Mouse (Mus musculus) layer of hippocampus, postnatal 36 days (tissue): Measurements from ENCODE around the gene Pip4p1. TPM values are rescaled to one million over a fixed set of nuclear protein-coding genes. Genes with fewer than 3 reads are reported as not detected.
"Not testable (repeated sequence)": the region's sequence is repeated elsewhere in the genome, so short reads cannot be mapped to it uniquely, and the experiment has no call there.

Experiments
- DNase-seq, 2 experiments: peaks; one replicate each; pipeline ENCODE4 v3.0.0; 2022
- total RNA-seq, 2 experiments: library from RNA; stranded (reverse); gene quantifications; 2 replicates each; pipeline ENCODE4 v1.2.3; 2021

Pip4p1 gene
- total RNA-seq, 2 experiments from 2014 or later = 89.8 to 103 TPM

GRCm38 (mm10) chr14:50938119-50938908 is 7.7 kb upstream of the Pip4p1 start:
- no peak for DNase-seq

DNA sequence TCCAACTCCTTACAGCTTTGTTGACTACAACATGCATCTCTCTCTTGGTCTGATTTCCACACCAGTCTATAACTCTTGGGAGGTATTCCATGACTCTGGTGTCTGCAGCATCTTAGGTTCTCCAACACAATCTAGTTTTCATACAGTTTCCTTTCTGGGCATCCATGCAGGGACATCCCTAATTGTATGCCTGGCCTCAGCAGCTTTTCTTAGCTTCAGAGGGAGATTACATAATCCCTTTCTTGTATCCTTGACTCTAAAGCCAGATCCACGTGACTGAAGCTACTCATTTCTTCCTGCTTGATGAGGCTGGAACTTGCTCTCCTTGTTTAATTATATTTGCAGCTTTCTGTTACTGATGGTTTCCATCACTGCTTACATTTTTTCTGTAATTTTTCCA is 6.0 kb upstream of the Pip4p1 start:
- no peak for DNase-seq

GRCm38 (mm10) chr14:50931493-50932020 is 901 bp upstream of the Pip4p1 start:
- DNase-seq = no peak

DNA sequence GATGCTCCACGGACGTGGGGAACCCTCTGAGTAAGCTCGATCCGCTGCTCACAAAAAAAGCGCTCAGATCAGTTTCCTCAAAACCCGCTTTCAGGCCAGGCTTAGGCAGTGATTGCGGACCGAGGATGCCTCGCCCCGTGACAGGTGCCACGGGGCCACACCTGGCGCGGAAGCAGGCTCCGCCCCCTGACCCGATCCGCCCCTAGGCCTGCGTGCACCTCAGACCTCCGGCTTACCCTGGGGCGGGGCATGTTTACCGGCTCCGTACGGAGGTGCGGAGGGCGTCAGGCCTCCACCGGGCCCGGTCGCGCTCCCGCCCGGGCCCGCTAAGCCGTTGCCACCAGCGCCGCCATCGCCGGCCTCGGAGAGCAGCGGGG is 291 bp downstream of the Pip4p1 start:
- no peak for DNase-seq

DNA sequence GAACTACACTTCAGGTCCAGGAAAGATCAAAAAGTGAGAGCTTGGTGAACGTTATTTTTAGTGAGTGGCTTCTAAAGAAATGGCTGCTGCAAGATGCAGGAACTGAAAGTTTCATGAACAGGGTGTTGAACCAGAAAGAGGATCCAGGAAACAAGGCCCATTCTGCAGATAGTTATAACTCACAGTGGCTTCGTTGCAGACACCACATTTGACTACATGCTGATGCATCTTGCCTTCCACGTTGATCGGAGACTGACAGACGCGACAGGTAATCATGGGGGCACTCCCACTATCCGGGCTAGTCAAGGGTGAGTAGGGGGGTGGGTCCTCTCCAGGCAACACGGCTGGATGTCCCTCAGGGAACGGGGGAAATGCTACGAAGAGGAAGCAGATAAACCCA is 705 bp downstream of the Pip4p1 start:
- peak in 1 of 2 experiments; percentile 23 for DNase-seq

GRCm38 (mm10) chr14:50927366-50927765 is 3.3 kb downstream of the Pip4p1 start:
- no peak for DNase-seq

GRCm38 (mm10) chr14:50925111-50925920 is 5.3 kb downstream of the Pip4p1 start:
- no peak for DNase-seq

GRCm38 (mm10) chr14:50924281-50925064 is 6.2 kb downstream of the Pip4p1 start, which contains the start of the genes Osgep and Apex1:
Osgep (minus strand) TSS chr14:50924893.
Apex1 (plus strand) TSS chr14:50924968.
- DNase-seq = peak; percentile 96

DNA sequence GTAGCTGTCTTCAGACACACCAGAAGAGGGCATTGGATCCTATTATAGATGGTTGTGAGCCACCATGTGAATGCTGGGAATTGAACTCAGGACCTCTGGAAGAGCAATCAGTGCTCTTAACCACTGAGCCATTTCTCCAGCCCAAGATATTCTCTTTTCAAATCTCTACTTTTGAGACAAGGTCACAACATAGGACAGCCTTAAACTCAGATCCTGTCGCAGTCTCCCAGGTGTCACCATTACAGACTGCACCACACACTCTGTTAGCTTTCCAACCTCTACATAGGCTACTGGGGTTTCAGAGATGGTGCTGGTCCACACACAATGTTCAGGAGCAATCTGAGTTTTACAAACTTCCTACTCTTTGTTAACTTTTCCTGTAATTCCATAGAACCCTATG is 7.2 kb downstream of the Pip4p1 start:
- DNase-seq = not testable (repeated sequence)

GRCm38 (mm10) chr14:50911356-50911755 is 19.3 kb downstream of the Pip4p1 start:
- DNase-seq = no peak

- no peak for DNase-seq
Measured at GRCm38 (mm10) chr14:50908126-50908525, 22.5 kb downstream of the Pip4p1 start.

GRCm38 (mm10) chr14:50905327-50905726 is 25.3 kb downstream of the Pip4p1 start:
- DNase-seq = not testable (repeated sequence)

DNA sequence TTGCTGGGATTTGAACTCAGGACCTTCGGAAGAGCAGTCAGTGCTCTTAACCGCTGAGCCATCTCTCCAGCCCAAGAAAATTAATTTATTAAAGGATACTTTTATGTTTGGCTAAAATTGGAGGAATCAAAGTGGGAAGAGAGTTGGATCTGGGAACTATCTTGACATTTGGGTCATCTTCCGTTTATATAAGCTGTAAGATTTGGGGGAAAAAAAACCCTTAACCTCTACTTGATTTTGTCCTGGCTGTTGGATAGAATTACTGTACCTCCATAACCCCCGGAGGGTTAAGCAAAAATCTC is 25.9 kb downstream of the Pip4p1 start:
- no peak for DNase-seq

- no peak for DNase-seq
Measured at GRCm38 (mm10) chr14:50903973-50904827, 26.5 kb downstream of the Pip4p1 start.

DNA sequence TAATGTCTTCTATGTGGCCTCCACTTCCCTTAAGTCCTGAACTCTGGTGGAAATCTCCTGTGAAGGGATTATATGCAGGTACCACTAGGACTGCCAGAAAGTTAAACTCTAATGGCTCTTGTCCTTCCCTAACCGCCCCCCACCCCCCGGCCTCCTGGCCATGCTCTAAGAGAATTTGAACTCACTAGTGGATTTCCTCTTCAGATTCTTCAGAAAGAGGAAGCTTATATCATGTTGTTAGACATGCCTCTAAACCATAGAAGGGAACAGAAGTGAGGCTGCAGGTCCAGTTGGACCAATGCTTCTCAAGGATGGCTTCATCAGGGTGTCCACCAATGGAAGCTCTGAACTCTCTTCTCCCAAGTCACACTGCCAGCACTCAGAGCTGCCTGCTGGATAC is 32.7 kb downstream of the Pip4p1 start:
- not testable (repeated sequence) for DNase-seq

GRCm38 (mm10) chr14:50897374-50897765 is 33.3 kb downstream of the Pip4p1 start, which contains the start of gene Klhl33:
Klhl33 (minus strand) TSS chr14:50897507.
- DNase-seq = no peak

DNA sequence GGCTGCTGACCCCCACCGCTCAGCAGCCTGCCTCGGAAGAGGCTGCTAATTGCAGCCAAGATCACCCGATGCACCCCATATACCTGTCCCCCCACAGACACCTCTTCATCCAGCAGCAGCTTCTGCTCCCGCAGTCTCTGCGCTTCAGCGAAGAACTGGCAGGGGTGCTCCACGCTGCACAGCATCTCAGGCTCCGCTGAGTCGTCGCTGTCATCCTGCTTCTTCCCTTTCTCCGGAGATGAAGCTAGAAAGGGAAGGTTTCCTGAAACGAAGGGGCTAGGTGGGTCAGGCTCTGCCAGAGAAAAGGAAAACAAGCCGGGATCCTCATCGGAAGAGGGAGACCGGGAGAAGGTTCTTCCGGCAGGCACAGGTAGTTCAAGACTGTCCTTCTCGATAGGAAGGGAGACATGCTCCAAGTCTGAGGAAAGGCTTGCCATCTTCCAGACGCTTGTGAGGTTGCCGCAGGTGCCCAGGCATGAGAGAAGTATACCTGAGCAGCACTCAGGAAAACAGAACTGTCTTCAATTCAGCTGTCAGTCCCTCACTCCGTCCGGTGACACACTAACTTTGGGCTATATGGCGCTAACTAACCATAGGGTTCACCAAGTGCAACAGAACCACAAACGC is 33.8 kb downstream of the Pip4p1 start:
- DNase-seq = peak; percentile 30 to 34

- peak; percentile 40 to 44 for DNase-seq
Measured at GRCm38 (mm10) chr14:50895985-50896746, 34.5 kb downstream of the Pip4p1 start.

- no peak for DNase-seq
Measured at GRCm38 (mm10) chr14:50895407-50895806, 35.2 kb downstream of the Pip4p1 start.
